Mouse (Mus musculus) lung, postnatal 0 days (tissue): ENCODE data around the gene Irx4. TPM values are rescaled to one million over a fixed set of nuclear protein-coding genes. Genes with fewer than 3 reads are reported as not detected.

Source experiments
- ATAC-seq: fragments of 200-750 bp; cut with Nextera tagmentation; 2 replicates; pipeline ENCODE4 v1.8.0; 2017; ENCODE audit warnings: moderate library complexity
- DNase-seq: peaks from one replicate; pipeline ENCODE4 v3.0.0-alpha.2; 2016; ENCODE audit warnings: low spot score
- H3K27ac ChIP-seq: fragments of 300-500 bp; sonication (generic); 2 replicates; pipeline ENCODE4 v1.5.1; 2014; ENCODE audit warnings: antibody characterized with exemption, mild to moderate bottlenecking, low read length, mixed read lengths
- H3K27me3 ChIP-seq: fragments of 300-500 bp; sonication (generic); replicated peaks from 2 replicates; pipeline ENCODE4 v1.6.1; 2014; ENCODE audit warnings: low read length, mixed read lengths; ENCODE audit not compliant: insufficient read depth
- H3K36me3 ChIP-seq: fragments of 300-500 bp; sonication (generic); 2 replicates; pipeline ENCODE4 v1.6.1; 2014; ENCODE audit warnings: low read length, mixed read lengths; ENCODE audit not compliant: insufficient read depth
- H3K4me1 ChIP-seq: fragments of 300-500 bp; sonication (generic); 2 replicates; pipeline ENCODE4 v1.6.1; 2014; ENCODE audit warnings: antibody characterized with exemption, low read depth, low read length, mixed read lengths; ENCODE audit not compliant: insufficient read depth
- H3K4me2 ChIP-seq: fragments of 300-500 bp; sonication (generic); replicated peaks from 2 replicates; pipeline ENCODE4 v1.6.1; 2014; ENCODE audit warnings: low read depth, mild to moderate bottlenecking, low read length, moderate library complexity, mixed read lengths
- H3K4me3 ChIP-seq: fragments of 300-500 bp; sonication (generic); 2 replicates; pipeline ENCODE4 v1.5.1; 2014; ENCODE audit warnings: low read depth, low read length
- H3K9ac ChIP-seq: fragments of 300-500 bp; sonication (generic); replicated peaks from 2 replicates; pipeline ENCODE4 v1.6.1; 2014; ENCODE audit warnings: low read depth, mild to moderate bottlenecking
- H3K9me3 ChIP-seq: fragments of 300-500 bp; sonication (generic); 2 replicates; pipeline ENCODE4 v1.6.1; 2016; ENCODE audit warnings: low read length, mixed read lengths
- CTCF ChIP-seq: IDR thresholded peaks from 2 replicates; pipeline ENCODE4 v1.5.1; 2016; ENCODE audit warnings: antibody characterized with exemption, mild to moderate bottlenecking
- EP300 ChIP-seq: IDR thresholded peaks from 2 replicates; pipeline ENCODE4 v1.6.1; 2016; ENCODE audit warnings: antibody characterized with exemption, mild to moderate bottlenecking, control low read depth
- WGBS: fragments of 180-500 bp; shearing (Covaris S2); extraction: QIAGEN DNeasy Blood & Tissue Kit; methylation state at CpG from one replicate; pipeline ENCODE4 v1.1.7; 2014; 5-methylcytosine and 5-hydroxymethylcytosine counted together
- polyA plus RNA-seq: library from polyadenylated mRNA; unstranded; fragments of >200 nt; fragmentation: Nextera tagmentation; extraction: Ambion mirVana; gene quantifications from 2 replicates; pipeline ENCODE4 v1.2.1, GENCODE M21; 2015

Gene Irx4
- polyA plus RNA-seq, 1 experiment from 2014 or later, result not detected

- Histone ChIP-seq H3K9ac (no peak overlapping the region), H3K9me3 (no peaks in the 10 kb centered on the region), H3K4me3 (peak overlapping the region; percentile 26), H3K27ac (no peak overlapping the region), H3K4me2 (peak overlapping the region; percentile 42), H3K36me3 (no peaks in the 10 kb centered on the region), H3K27me3 (peaks cover 85% of the 10 kb centered on the region), H3K4me1 (peaks cover 9% of the 10 kb centered on the region)
- ATAC-seq, result no peak
- DNase-seq, result no peak
- WGBS, result 4% methylated on average over 24 of the region's 24 CpGs
- TF ChIP-seq CTCF, result no peak
- TF ChIP-seq EP300, result no peak
Measured at GRCm38 (mm10) chr13:73262336-73263127, 2.3 kb downstream of the Irx4 start.

GRCm38 (mm10) chr13:73263128-73263971, 3.1 kb downstream of the Irx4 start:
- no peak overlapping the region for H3K9ac ChIP-seq
- ATAC-seq, result no peak

GRCm38 (mm10) chr13:73264166-73264735, 4.0 kb downstream of the Irx4 start:
- H3K4me2 ChIP-seq, result 0 out of 2 replicates have a peak overlapping the region, but pooled peaks have one; percentile 42
- peaks cover 9% of the 10 kb centered on the region for H3K4me1 ChIP-seq
- H3K27ac ChIP-seq, result no peak overlapping the region
- no peak for ATAC-seq
- no peaks in the 10 kb centered on the region for H3K36me3 ChIP-seq
- no peak for DNase-seq
- H3K9ac ChIP-seq, result no peak overlapping the region
- H3K27me3 ChIP-seq, result peaks cover 96% of the 10 kb centered on the region
- no peak overlapping the region for H3K4me3 ChIP-seq
- no peak for TF ChIP-seq EP300
- no peak for TF ChIP-seq CTCF
- WGBS, result 9% methylated on average over 29 of the region's 29 CpGs
- H3K9me3 ChIP-seq, result no peaks in the 10 kb centered on the region

More at GRCm38 (mm10) chr13:73263128-73263971, 3.1 kb downstream of the Irx4 start:
- Histone ChIP-seq H3K36me3 (no peaks in the 10 kb centered on the region), H3K9me3 (no peaks in the 10 kb centered on the region), H3K27ac (no peak overlapping the region), H3K4me3 (peak overlapping the region; percentile 26), H3K27me3 (peaks cover 93% of the 10 kb centered on the region), H3K4me2 (peak overlapping the region; percentile 42), H3K4me1 (peaks cover 9% of the 10 kb centered on the region)
- DNase-seq, result no peak
- no peak for TF ChIP-seq CTCF
- WGBS, result 2% methylated on average over 40 of the region's 40 CpGs

GRCm38 (mm10) chr13:73264831-73265230, 4.6 kb downstream of the Irx4 start:
- no peak overlapping the region for H3K9ac ChIP-seq
- H3K4me1 ChIP-seq, result peaks cover 9% of the 10 kb centered on the region
- H3K27ac ChIP-seq, result no peak overlapping the region
- no peaks in the 10 kb centered on the region for H3K36me3 ChIP-seq
- no peak overlapping the region for H3K4me3 ChIP-seq
- ATAC-seq (no peak), DNase-seq (no peak)
- no peaks in the 10 kb centered on the region for H3K9me3 ChIP-seq
- TF ChIP-seq EP300, result no peak
- 32% methylated on average over 8 of the region's 8 CpGs for whole genome bisulfite sequencing
- peaks cover 90% of the 10 kb centered on the region for H3K27me3 ChIP-seq
- H3K4me2 ChIP-seq, result no peak overlapping the region

GRCm38 (mm10) chr13:73265442-73265841, 5.2 kb downstream of the Irx4 start:
- DNase-seq (no peak), ATAC-seq (peak; percentile 46)
- Histone ChIP-seq H3K36me3 (no peaks in the 10 kb centered on the region), H3K27me3 (peaks cover 87% of the 10 kb centered on the region), H3K4me3 (peak overlapping the region; percentile 20), H3K9ac (no peak overlapping the region), H3K4me2 (peak overlapping the region; percentile 37; the same call in 1 of the 2 replicates), H3K9me3 (no peaks in the 10 kb centered on the region), H3K27ac (no peak overlapping the region), H3K4me1 (peaks cover 9% of the 10 kb centered on the region)
- 2% methylated on average over 28 of the region's 28 CpGs for WGBS
- no peak for TF ChIP-seq CTCF
- TF ChIP-seq EP300, result no peak

GRCm38 (mm10) chr13:73267551-73267950, 7.3 kb downstream of the Irx4 start:
- H3K4me2 ChIP-seq, result no peak overlapping the region
- WGBS, result 9% methylated on average over 10 of the region's 10 CpGs
- ATAC-seq, result no peak
- no peak overlapping the region for H3K4me3 ChIP-seq
- H3K4me1 ChIP-seq, result peaks cover 9% of the 10 kb centered on the region
- H3K27ac ChIP-seq, result no peak overlapping the region
- DNase-seq, result no peak
- no peaks in the 10 kb centered on the region for H3K36me3 ChIP-seq
- no peak overlapping the region for H3K9ac ChIP-seq
- no peaks in the 10 kb centered on the region for H3K9me3 ChIP-seq
- TF ChIP-seq CTCF, result no peak
- no peak for TF ChIP-seq EP300
- peaks cover 82% of the 10 kb centered on the region for H3K27me3 ChIP-seq
